Mouse (Mus musculus) NIH3T3 (cell line): ENCODE measurements at regions not wholly inside any gene's neighbourhood (a gene's known extent, or its start where the extent isn't known, plus 50 kb on each side); places are given as distances from the start of the nearest gene placed in this dataset.

ENCODE experiments used
- DNase-seq: peaks from one replicate; pipeline ENCODE4 v3.0.0-alpha.2; 2012; ENCODE audit warnings: low read depth

DNA sequence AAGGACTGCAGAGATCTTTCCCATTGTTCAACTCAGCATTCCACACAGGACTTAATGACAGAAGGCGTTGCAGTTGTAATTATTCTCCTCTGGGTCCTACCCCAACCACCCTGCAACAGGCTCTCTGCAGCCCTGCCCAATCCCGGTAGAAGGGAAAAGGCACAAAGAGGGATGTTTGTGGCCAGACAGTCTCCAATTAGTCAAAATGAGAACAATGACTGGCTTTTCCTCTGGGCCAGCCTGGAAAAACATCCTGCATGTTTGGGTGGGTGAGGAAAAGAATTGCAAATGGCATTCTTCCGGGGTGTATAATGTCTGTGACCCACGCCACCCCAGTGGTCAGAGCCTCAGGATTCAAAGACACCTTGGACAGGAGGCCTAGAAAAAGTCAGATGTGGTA, 168.8 kb upstream of the Spag17 start:
- no peak for DNase-seq

DNA sequence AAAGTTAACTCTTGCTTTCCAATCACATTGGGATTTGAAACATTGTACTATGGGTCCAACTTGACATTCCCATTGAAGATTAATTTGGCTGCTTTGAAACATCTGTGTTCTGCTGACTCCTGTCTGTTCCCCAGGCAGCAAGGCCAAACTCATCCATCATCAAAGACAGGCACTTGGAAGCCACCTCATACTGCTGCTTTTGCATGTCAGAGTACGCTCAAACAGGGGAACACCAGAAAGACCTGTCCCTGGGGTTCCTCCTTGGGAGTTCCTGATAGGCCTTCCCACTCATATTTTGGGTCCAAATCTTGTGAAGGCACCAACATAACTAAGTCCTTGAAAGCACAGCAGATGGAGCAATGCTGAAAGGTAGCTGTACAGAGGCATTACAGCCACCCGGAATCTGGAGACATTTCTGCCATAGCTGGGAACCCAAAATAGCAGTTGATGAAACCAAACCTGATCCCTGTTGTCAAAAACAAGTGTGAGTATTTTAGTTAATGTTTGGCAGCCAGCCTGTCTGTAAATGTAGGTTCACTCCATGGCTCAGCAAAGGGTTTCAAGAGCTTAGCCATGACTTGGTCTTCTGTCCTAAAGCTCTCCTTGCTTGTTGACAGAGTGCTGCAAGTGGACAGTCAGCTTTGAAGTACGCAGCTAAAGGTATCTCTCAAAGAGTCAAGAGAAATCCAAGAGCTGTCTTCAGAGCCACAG, 147.0 kb upstream of the Spag17 start:
- no peak for DNase-seq

DNA sequence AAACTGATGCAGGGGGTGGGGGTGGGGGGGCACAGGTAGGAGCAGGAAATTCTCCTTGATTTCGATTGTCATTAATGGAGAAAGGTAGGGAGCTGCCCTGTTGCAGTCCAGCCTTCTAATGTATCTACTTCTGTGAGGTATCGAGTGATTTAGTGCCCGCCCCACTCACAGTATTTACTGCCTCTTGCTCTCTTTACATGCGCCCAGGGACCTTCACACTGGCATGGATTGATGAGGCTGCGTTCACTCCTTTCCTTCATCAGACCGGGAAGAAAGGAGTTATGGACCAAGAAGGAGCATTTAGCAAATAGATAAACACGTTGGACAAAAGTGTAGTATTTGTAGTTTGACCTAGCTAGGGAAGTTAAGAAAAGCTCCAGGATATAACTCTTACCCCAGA, 145.6 kb upstream of the Spag17 start:
- no peak for DNase-seq

DNA sequence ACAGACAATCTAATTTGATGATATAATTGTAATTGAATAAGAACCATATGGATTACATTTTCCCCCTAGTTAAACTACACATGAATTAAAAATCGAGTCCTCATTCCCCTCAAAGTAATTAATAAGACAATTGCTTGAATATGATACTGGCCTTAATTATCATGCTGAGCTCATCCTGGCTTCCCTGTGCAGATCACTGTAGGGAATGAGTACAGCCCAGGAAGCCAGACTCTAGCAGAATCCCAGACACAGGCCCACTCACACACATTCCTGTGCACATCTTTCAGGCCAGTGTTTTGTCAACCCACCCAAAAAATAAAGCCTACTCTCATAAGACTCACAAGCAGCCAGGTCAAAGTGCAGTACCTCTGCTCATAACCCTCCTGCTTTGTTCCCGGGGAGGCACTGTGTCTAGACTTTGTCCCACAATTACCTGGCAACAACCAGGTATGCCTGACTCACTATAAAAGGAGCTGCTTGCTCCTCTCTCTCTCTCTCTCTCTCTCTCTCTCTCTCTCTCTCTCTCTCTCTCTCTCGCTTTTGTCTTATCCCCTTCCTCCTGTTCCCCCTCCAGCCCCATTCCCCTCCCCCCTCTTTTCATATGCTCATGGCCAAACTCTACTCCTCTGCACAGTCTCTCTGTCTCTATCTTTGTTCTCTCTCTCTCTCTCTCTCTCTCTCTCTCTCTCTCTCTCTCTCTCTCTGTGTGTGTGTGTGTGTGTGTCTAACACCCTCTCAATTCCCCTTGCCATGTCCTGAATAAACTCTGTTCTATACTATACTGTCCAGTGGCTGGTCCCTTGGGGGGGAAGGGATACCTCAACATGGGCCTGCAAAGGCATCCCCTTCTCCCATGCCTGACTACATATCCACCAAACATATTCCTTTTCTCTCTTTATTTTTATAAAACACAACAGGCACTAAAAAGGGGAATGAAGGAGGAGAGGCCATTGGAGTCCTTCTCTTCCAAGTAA, 143.7 kb upstream of the Spag17 start:
- DNase-seq = no peak

DNA sequence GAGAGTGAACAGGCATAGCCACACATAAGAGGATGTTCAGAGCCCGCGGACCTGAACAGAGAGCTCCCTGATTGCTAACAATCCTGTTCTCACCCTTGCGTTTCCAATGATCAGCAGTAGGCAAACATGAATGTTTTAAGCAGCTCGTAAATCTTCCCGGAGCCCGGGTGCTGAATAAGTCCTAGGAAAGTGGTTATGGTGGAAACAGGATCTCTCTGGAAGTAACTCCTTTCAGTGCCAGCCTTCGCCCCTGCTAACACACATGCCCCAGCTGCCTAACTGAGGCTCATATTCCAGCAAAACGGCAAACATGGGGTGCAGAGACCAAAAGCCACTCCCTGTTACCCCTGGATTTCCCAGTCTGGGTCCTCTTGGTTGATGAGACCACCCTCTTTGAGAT, 135.5 kb upstream of the Spag17 start:
- DNase-seq = no peak

DNA sequence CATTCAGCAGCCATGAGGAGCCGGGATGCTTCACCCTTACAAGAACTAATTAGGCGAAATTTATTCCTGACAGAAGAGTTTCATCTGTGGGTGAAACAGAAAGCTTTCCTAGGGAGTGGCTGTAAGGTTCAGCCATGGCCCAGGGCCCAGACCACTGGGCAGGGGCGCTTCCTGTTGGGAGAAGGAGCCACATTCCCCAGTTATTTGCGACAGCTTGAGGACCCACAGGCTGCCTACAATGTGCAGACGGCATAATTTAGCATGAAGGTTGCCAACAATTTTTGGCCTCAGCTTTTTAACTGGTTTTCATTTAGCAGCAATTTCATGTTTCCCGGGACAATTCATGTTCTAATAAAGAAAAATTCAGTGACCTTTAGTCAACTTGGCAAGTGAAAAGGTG, 106.7 kb upstream of the Spag17 start:
- no peak for DNase-seq

DNA sequence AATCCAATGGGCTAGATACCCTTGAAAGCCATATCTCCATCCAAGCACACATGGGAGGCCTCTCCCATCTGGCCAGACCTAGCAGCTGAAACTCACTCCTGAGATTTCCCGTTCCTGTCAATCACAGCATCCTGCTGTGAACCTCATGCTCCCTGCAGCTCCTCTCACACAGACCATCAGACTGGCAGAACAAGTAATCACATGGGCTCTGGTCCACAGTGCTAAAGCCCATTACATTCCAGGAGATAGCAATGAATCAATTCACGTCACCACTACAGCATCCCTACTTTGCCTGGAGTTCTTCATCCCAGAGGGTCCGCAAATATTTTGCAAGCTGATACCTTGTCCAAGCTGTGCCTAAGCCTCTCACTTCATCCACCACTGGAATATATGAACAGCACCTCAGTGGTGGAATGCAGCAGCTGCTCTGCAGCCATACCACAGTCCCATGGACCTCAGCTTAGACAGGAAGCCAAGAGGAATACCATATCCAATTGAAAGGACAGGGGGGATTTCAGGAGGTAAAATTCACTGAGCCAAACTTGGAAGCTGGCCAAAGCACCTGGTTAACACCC, 99.2 kb upstream of the Spag17 start:
- no peak for DNase-seq

DNA sequence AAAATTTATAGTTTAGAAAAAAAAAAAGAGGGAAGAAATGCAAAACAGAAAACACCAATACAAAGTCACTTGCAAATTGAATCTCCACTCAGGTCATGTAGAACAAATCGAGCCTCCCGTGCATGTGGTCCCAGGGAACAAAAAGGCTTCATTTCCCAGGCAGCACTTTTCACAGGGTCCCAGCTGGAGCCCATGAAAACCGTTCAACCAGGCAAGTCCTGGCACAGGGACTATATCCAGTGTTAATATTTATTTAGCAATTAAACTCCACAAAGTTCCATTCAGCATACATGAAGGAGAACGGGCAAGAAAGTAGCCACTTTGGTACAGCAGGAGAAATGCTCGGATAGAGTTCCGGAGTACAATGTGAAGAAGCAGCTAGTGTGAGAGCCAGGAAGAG, 93.9 kb upstream of the Spag17 start:
- DNase-seq = no peak

DNA sequence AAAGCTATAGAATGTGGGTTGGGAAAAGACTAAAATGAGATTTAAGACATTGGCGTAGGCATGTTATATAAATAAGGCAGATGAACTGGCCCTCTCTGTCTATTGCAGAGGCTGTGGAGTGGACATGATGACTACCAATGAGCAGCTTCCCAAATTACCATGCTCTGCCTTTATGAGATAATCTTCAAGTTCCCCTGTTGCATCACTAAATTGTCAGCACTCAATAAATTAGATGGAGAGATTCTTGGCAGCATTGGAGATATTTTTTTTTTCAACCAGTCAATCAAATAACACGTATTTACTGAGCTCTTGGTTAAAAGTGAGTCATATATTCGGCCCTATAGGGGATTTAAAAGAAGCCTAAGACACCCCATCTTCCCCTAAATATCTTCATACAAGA, 91.6 kb upstream of the Spag17 start:
- peak; percentile 5 for DNase-seq

DNA sequence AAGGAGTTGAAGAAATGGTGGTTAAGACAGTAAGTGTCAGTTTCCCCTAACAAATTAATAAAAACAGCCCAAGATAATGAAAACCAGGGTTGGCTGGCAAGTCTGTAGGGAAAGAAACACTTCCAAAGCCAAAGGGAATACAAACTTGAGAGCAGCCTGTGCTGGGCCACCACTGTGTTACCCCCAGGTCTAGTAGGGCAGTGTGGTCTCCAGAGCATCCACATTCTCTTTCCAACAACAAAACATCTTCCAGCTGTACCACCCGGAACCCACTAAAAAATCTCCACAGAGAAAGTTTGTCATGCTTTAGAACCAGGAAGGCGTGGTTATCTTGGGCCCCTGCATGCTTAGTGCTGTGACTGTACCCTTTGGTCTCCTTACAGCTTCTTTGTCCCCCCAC, 89.4 kb upstream of the Spag17 start:
- DNase-seq = no peak

DNA sequence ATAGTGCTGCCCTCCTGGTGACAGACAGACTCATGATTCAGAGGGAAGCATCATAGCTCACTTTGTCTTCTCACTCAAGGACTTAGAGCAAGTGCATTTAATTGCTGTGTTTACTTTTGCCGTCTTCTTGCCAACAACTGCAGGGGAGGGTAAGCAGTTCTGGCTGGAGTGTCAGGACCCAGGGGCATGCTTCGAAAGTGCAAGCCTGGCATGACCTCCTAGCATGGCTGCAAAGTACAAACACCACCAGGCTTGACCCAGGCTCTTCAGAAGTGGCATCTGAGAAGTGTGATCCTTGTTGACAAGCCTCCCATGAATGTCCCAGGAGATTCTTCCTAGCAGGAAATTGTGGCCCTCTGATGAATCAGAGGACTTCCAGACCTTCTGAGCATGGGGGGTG, 87.4 kb upstream of the Spag17 start:
- no peak for DNase-seq

DNA sequence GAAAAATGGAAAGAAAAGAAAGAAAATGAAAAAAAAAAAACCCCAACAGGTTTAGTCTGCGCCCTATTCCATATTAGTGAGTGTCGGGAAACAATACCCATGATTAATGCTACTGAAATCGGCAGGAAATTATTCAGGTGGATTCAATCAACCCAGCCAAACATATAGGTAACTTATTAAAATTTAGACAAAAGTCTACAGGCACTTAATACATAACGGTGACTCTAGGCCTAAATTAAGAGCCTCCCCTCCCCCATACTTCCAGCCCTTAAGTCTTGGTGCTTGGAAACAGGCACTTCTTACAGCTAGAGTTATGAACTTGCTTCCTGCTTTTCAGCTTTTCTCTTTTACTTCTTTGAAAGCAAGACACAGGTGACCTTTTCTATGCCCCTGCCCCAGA, 74.7 kb upstream of the Spag17 start:
- no peak for DNase-seq

DNA sequence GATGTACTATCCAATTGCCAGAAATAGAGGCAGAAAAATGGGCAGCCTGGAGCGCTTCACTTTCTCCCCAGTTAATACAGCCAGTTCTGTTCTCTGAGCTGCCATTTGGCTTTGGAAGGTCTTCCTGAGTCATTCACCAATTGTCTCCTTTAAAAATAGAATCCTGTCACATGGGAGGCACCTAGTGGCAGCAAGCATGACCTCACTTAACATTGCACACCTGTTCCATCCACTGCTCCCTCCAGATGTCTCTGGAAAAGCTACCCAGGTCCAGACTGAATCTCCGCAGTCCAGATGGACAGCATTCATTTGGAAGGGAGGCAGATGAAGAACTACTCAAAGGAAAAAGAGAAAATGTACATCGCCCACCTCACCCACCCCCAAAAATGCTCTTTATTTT, 73.9 kb upstream of the Spag17 start:
- DNase-seq = no peak

DNA sequence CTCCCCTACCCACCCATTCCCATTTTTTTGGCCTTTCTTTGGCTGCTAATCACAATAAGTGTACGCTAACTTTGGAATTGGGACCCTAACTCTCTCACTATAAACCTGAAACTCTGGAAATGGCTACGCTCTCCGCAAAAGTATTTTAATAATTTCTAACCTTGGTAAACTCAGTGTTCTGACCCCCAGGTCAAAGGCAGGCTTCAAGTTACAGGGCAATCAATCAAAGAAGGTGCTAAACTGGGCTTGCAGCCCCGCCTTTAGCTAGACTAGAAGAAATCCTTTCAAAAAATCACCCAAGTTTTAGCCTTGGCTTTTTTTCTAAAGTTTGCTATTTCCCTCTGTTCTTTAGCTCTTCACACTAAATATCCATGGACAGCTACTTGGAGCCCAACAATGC, 72.4 kb upstream of the Spag17 start:
- no peak for DNase-seq

DNA sequence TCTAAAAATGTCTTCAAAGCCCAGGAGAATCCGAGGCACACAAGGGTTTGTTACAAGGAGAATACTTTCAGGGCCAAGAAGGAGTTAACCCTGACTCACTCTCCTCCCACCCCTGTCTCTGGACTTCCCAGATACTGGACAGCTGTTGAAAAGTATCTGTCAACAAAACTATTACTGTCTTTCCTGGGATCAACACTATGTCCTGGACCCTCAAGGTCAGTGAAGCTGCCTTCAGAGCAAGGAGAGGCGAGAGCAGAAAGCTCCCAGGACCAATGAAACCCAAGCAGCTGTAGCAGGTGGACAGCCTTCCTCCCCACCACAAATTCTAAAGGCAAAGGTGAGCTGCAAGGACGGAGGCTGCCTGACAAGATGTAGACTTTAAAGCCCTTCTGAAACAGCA, 70.1 kb upstream of the Spag17 start:
- DNase-seq = no peak

DNA sequence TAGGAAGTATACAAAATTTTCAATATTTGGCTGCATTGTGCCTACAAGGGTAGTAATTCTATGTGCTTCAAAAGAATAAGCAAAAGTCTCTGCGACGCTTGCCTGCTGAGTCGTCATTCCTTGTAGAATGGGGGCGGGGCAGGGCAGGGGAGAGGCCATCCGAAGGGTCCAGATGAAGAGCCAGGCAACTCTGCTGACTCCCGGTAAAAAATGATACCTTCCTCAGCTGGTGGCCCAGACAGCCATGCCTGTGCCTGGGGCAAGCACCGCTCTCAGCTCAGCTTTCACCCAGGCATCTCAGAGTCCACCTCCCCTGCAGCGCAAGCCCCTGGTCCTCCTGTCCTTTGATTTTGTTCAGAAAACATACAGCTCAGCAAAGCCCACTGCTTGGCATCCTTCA, 67.2 kb upstream of the Spag17 start:
- DNase-seq = no peak

DNA sequence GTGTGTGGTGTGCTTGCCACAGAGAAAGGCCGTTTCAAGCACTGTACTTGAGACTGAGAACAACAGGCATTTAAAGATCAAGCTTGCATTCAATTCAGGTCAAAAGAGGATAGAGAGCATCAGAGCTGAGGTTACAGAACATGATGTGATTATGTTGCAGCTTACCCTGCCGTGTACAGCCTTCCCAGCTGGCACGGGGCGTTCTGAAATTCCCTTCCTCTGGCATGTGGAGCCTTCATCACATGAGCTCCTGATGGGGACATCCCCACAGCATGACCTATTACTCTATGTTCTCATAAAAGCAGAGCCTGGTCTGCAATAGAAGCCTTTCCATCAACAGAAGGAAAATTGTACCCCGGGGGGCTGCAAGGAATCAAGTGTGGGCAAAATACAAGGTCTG, 62.5 kb upstream of the Spag17 start:
- DNase-seq = no peak

DNA sequence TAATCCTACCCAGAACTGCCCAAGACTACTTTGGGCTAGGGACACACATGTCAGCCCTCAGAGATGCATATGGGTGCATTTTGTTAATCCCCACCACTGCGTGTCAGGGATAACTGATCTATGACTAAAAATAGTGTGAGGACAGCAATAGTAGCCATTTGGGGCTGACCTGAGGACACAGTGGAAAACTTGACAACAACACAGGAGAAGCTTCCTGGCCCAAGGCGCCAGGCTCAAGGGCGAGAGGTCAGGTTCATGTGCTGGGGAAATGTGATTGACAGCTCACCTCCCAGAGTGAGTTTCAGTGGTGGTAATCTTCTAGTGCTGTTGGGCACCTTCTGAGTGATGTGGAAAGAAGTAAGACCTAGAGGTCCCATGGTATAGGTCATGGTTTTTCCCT, 62.0 kb upstream of the Spag17 start:
- no peak for DNase-seq
